Mouse (Mus musculus): ENCODE measurements around the gene 1700020N01Rik.

Gene 1700020N01Rik

GRCm38 (mm10) chr10:21592896-21593380, at the start of gene 1700020N01Rik:
1700020N01Rik (plus strand) TSS chr10:21593145.
- no peak for DNase-seq

- DNase-seq = no peak
These were observed 49.2 kb upstream of the 1700020N01Rik start for GRCm38 (mm10) chr10:21543576-21544278.

GRCm38 (mm10) chr10:21544721-21545120, 48.2 kb upstream of the 1700020N01Rik start:
- no peak for DNase-seq

- no peak for DNase-seq
These were observed 47.5 kb upstream of the 1700020N01Rik start for GRCm38 (mm10) chr10:21545446-21545845.

- DNase-seq = no peak
These were observed 44.0 kb upstream of the 1700020N01Rik start for GRCm38 (mm10) chr10:21548871-21549505.

GRCm38 (mm10) chr10:21552967-21553682, 39.8 kb upstream of the 1700020N01Rik start:
- peak; percentile 18 for DNase-seq

GRCm38 (mm10) chr10:21553683-21554035, 39.3 kb upstream of the 1700020N01Rik start:
- no peak for DNase-seq

GRCm38 (mm10) chr10:21554896-21555580, 37.9 kb upstream of the 1700020N01Rik start:
- DNase-seq = no peak

- DNase-seq = peak; percentile 31
These were observed 33.2 kb upstream of the 1700020N01Rik start for GRCm38 (mm10) chr10:21559769-21560168.

GRCm38 (mm10) chr10:21561181-21561580, 31.8 kb upstream of the 1700020N01Rik start:
- no peak for DNase-seq

- DNase-seq = no peak
These were observed 29.5 kb upstream of the 1700020N01Rik start for GRCm38 (mm10) chr10:21563446-21563845.

- no peak for DNase-seq
These were observed 28.8 kb upstream of the 1700020N01Rik start for GRCm38 (mm10) chr10:21564189-21564588.

- DNase-seq = no peak
These were observed 26.9 kb upstream of the 1700020N01Rik start for GRCm38 (mm10) chr10:21566074-21566473.

GRCm38 (mm10) chr10:21571615-21572014, 21.3 kb upstream of the 1700020N01Rik start:
- DNase-seq = no peak

GRCm38 (mm10) chr10:21573713-21574112, 19.2 kb upstream of the 1700020N01Rik start:
- no peak for DNase-seq

GRCm38 (mm10) chr10:21575806-21576378, 17.1 kb upstream of the 1700020N01Rik start:
- no peak for DNase-seq

- no peak for DNase-seq
These were observed 15.1 kb upstream of the 1700020N01Rik start for GRCm38 (mm10) chr10:21577798-21578197.

GRCm38 (mm10) chr10:21581546-21581945, 11.4 kb upstream of the 1700020N01Rik start:
- no peak for DNase-seq

GRCm38 (mm10) chr10:21587041-21587440, 5.9 kb upstream of the 1700020N01Rik start:
- no peak for DNase-seq

GRCm38 (mm10) chr10:21588007-21588852, 4.7 kb upstream of the 1700020N01Rik start:
- no peak for DNase-seq

GRCm38 (mm10) chr10:21600931-21601330, 8.0 kb downstream of the 1700020N01Rik start:
- DNase-seq = peak; percentile 75

- no peak for DNase-seq
These were observed 11.5 kb downstream of the 1700020N01Rik start for GRCm38 (mm10) chr10:21604476-21604875.

Data from thymus, postnatal 4 days (tissue).